Mouse (Mus musculus) myocyte (in vitro differentiated cells): Measurements from ENCODE around the gene Hspg2.

Experiments used
- CEBPB ChIP-seq: IDR thresholded peaks from 2 replicates; pipeline ENCODE4 v1.6.1; 2011; ENCODE audit warnings: mild to moderate bottlenecking, moderate library complexity; ENCODE audit not compliant: poor library complexity, insufficient read depth, severe bottlenecking
- E2F4 ChIP-seq: IDR thresholded peaks from one replicate; pipeline ENCODE4 v1.6.1; 2011; ENCODE audit warnings: mild to moderate bottlenecking, control low read depth, moderate library complexity; ENCODE audit not compliant: insufficient read depth
- MAX ChIP-seq: IDR thresholded peaks from one replicate; pipeline ENCODE4 v1.6.1; 2011; ENCODE audit warnings: low read depth, mild to moderate bottlenecking, control low read depth
- MYOD1 ChIP-seq, 3 experiments: IDR thresholded peaks; one replicate each; pipeline ENCODE4 v1.6.1; 2011; ENCODE audit warnings: control low read depth in 2 of 3, low read depth in 2 of 3, mild to moderate bottlenecking in 2 of 3, moderate library complexity in 1 of 3; ENCODE audit not compliant: insufficient read length in 2 of 3, control insufficient read depth in 1 of 3
- MYOG ChIP-seq, 3 experiments: IDR thresholded peaks; one replicate each; pipeline ENCODE4 v1.6.1; 2011; ENCODE audit warnings: control low read depth in 2 of 3, low read depth in 2 of 3, mild to moderate bottlenecking in 2 of 3; ENCODE audit not compliant: insufficient read length in 2 of 3, control insufficient read depth in 1 of 3, insufficient read depth in 1 of 3
- POLR2A ChIP-seq: IDR thresholded peaks from one replicate; pipeline ENCODE4 v1.6.1; 2011; ENCODE audit warnings: low read depth, mild to moderate bottlenecking, control low read depth, moderate library complexity; ENCODE audit not compliant: insufficient read length
- POLR2AphosphoS2 ChIP-seq: IDR thresholded peaks from one replicate; pipeline ENCODE4 v1.6.1; 2011; ENCODE audit warnings: low read depth, control low read depth; ENCODE audit not compliant: insufficient read length
- REST ChIP-seq: IDR thresholded peaks from one replicate; pipeline ENCODE4 v1.6.1; 2011; ENCODE audit warnings: mild to moderate bottlenecking, control low read depth, moderate library complexity; ENCODE audit not compliant: insufficient read depth, insufficient read length
- SRF ChIP-seq: IDR thresholded peaks from one replicate; pipeline ENCODE4 v1.6.1; 2011; ENCODE audit warnings: low read depth; ENCODE audit not compliant: control insufficient read depth, insufficient read length
- TCF12 ChIP-seq: IDR thresholded peaks from one replicate; pipeline ENCODE4 v1.6.1; 2011; ENCODE audit warnings: mild to moderate bottlenecking, control low read depth; ENCODE audit not compliant: poor library complexity, insufficient read depth, severe bottlenecking
- TCF3 ChIP-seq: IDR thresholded peaks from one replicate; pipeline ENCODE4 v1.6.1; 2011; ENCODE audit warnings: low read depth, control low read depth; ENCODE audit not compliant: insufficient read length
- USF1 ChIP-seq: IDR thresholded peaks from one replicate; pipeline ENCODE4 v1.6.1; 2011; ENCODE audit warnings: low read depth, mild to moderate bottlenecking, control low read depth, moderate library complexity

DNA sequence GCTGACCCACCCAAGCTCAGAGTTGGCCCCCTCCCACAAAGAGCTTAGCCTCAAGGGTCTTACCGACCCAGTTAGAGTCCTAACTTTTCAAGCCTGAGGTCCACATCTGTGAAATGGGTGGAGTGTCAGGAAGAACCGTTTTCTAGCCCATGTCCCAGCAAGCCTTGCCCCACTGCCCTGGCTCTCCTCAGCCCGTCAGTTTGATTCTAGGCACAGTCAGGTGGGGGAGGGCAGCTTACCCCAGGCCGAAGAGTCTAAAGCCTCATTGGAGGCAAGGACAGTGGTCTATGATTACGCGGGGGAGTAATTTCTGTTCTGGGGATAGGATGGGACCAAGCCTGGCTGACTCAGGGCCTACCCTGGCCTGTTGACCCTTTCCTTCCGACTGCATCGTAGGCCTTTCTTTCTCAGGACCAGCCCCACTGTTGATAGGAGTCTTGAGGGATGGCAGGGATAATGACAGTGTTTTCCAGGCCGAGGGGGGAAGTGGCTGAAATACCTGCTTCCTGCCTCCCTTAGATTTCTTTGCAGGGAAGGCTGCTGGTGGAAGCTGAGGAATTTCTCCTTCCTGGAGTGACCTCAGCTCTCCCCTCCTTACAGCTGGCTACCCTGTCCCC, 2.2 kb downstream of the Hspg2 start:
- no peak for TF ChIP-seq POLR2A
- no peak for TF ChIP-seq MYOD1 (IDR thresholded peaks at IDR 0.05; ENCODE audit: control insufficient read depth in 1 of 3, insufficient read length in 2 of 3, low read depth in 2 of 3)
- TF ChIP-seq USF1, result peak; percentile 11
- TF ChIP-seq TCF12, result no peak
- TF ChIP-seq E2F4, result no peak
- no peak for TF ChIP-seq CEBPB
- no peak for TF ChIP-seq SRF
- no peak for TF ChIP-seq MAX
- no peak for TF ChIP-seq TCF3
- no peak for TF ChIP-seq REST
- TF ChIP-seq POLR2AphosphoS2, result no peak
- TF ChIP-seq MYOG (IDR thresholded peaks at IDR 0.05; ENCODE audit: control insufficient read depth in 1 of 3, insufficient read depth in 1 of 3, insufficient read length in 2 of 3, low read depth in 2 of 3), result no peak
